Mouse (Mus musculus): Measurements from ENCODE around the gene Idh3b. TPM values are rescaled to one million over a fixed set of nuclear protein-coding genes. Genes with fewer than 3 reads are reported as not detected.

Gene Idh3b
- polyA plus RNA-seq, 1 experiment from 2014 or later, result 160 TPM

GRCm38 (mm10) chr2:130293009-130293408 is 8.7 kb upstream of the Idh3b start:
- H3K27me3 ChIP-seq, result peaks cover 7% of the 10 kb centered on the region; the same call in 1 of the 2 replicates
- H3K4me2 ChIP-seq (replicated peaks), result peak overlapping the region; percentile 85; the same call in 1 of the 2 replicates
- no peak overlapping the region for H3K4me3 ChIP-seq (replicated peaks)
- no peaks in the 10 kb centered on the region for H3K9me3 ChIP-seq (replicated peaks)
- no peak overlapping the region for H3K27ac ChIP-seq (replicated peaks)
- no peaks in the 10 kb centered on the region for H3K36me3 ChIP-seq
- H3K9ac ChIP-seq, result no peak overlapping the region
- no peak for ATAC-seq (ENCODE audit: insufficient number of reproducible peaks, low FRiP score, low TSS enrichment, low read depth)
- H3K4me1 ChIP-seq, result peaks cover 39% of the 10 kb centered on the region
- WGBS, result 53% methylated on average over 3 of the region's 3 CpGs

- H3K9me3 ChIP-seq (replicated peaks), result no peaks in the 10 kb centered on the region
- H3K4me2 ChIP-seq (replicated peaks), result no peak overlapping the region
- WGBS, result 7% methylated on average over 8 of the region's 8 CpGs
- H3K9ac ChIP-seq, result no peak overlapping the region
- ATAC-seq (ENCODE audit: insufficient number of reproducible peaks, low FRiP score, low TSS enrichment, low read depth), result no peak
- no peak overlapping the region for H3K27ac ChIP-seq (replicated peaks)
- H3K36me3 ChIP-seq, result no peaks in the 10 kb centered on the region
- no peak overlapping the region for H3K4me3 ChIP-seq (replicated peaks)
- H3K27me3 ChIP-seq, result peaks cover 6% of the 10 kb centered on the region; the same call in 1 of the 2 replicates
- peaks cover 30% of the 10 kb centered on the region for H3K4me1 ChIP-seq
These were observed 7.1 kb upstream of the Idh3b start for GRCm38 (mm10) chr2:130291434-130291833.

- WGBS, result 47% methylated on average over 4 of the region's 4 CpGs
- Histone ChIP-seq H3K4me2 (replicated peaks) (no peak overlapping the region), H3K27ac (replicated peaks) (no peak overlapping the region), H3K4me1 (peaks cover 18% of the 10 kb centered on the region), H3K27me3 (no peaks in the 10 kb centered on the region), H3K36me3 (no peaks in the 10 kb centered on the region), H3K9ac (no peak overlapping the region), H3K4me3 (replicated peaks) (no peak overlapping the region), H3K9me3 (replicated peaks) (no peaks in the 10 kb centered on the region)
- no peak for ATAC-seq (ENCODE audit: insufficient number of reproducible peaks, low FRiP score, low TSS enrichment, low read depth)
These were observed 4.7 kb upstream of the Idh3b start for GRCm38 (mm10) chr2:130289086-130289485.

- Histone ChIP-seq H3K4me2 (replicated peaks) (no peak overlapping the region), H3K27me3 (no peaks in the 10 kb centered on the region), H3K9ac (no peak overlapping the region), H3K4me1 (peaks cover 28% of the 10 kb centered on the region), H3K36me3 (peaks cover 52% of the 10 kb centered on the region), H3K27ac (replicated peaks) (no peak overlapping the region), H3K9me3 (replicated peaks) (no peaks in the 10 kb centered on the region), H3K4me3 (replicated peaks) (no peak overlapping the region)
- no peak for ATAC-seq (ENCODE audit: insufficient number of reproducible peaks, low FRiP score, low TSS enrichment, low read depth)
- WGBS, result 60% methylated on average over 4 of the region's 4 CpGs
These were observed 3.5 kb downstream of the Idh3b start for GRCm38 (mm10) chr2:130280818-130281217.

GRCm38 (mm10) chr2:130280224-130280623 is 4.1 kb downstream of the Idh3b start:
- H3K4me3 ChIP-seq (replicated peaks), result no peak overlapping the region
- no peak for ATAC-seq (ENCODE audit: insufficient number of reproducible peaks, low FRiP score, low TSS enrichment, low read depth)
- H3K4me2 ChIP-seq (replicated peaks), result no peak overlapping the region
- H3K9ac ChIP-seq, result no peak overlapping the region
- peaks cover 34% of the 10 kb centered on the region for H3K4me1 ChIP-seq
- 61% methylated on average over 7 of the region's 7 CpGs for WGBS
- H3K27me3 ChIP-seq, result no peaks in the 10 kb centered on the region
- no peaks in the 10 kb centered on the region for H3K9me3 ChIP-seq (replicated peaks)
- peaks cover 58% of the 10 kb centered on the region for H3K36me3 ChIP-seq
- H3K27ac ChIP-seq (replicated peaks), result no peak overlapping the region

- Histone ChIP-seq H3K4me3 (replicated peaks) (no peak overlapping the region), H3K36me3 (peaks cover 58% of the 10 kb centered on the region), H3K4me1 (peaks cover 32% of the 10 kb centered on the region), H3K27ac (replicated peaks) (no peak overlapping the region), H3K27me3 (no peaks in the 10 kb centered on the region), H3K9ac (no peak overlapping the region), H3K9me3 (replicated peaks) (no peaks in the 10 kb centered on the region), H3K4me2 (replicated peaks) (no peak overlapping the region)
- 36% methylated on average over 8 of the region's 8 CpGs for WGBS
- ATAC-seq (ENCODE audit: insufficient number of reproducible peaks, low FRiP score, low TSS enrichment, low read depth), result no peak
These were observed 4.7 kb downstream of the Idh3b start for GRCm38 (mm10) chr2:130279600-130280091.

- 35% methylated on average over 6 of the region's 6 CpGs for WGBS
- Histone ChIP-seq H3K36me3 (peaks cover 49% of the 10 kb centered on the region), H3K27me3 (no peaks in the 10 kb centered on the region), H3K9me3 (replicated peaks) (no peaks in the 10 kb centered on the region), H3K4me3 (replicated peaks) (peak overlapping the region; percentile 97), H3K27ac (replicated peaks) (no peak overlapping the region), H3K4me1 (peaks cover 30% of the 10 kb centered on the region), H3K9ac (no peak overlapping the region), H3K4me2 (replicated peaks) (peak overlapping the region; percentile 77)
- no peak for ATAC-seq (ENCODE audit: insufficient number of reproducible peaks, low FRiP score, low TSS enrichment, low read depth)
These were observed 8.7 kb downstream of the Idh3b start for GRCm38 (mm10) chr2:130275649-130276048.

- H3K9me3 ChIP-seq (replicated peaks), result no peaks in the 10 kb centered on the region
- ATAC-seq (ENCODE audit: insufficient number of reproducible peaks, low FRiP score, low TSS enrichment, low read depth), result no peak
- peak overlapping the region; percentile 97 for H3K4me3 ChIP-seq (replicated peaks)
- peak overlapping the region; percentile 77 for H3K4me2 ChIP-seq (replicated peaks)
- H3K9ac ChIP-seq, result peak overlapping the region; percentile 99
- H3K4me1 ChIP-seq, result peaks cover 30% of the 10 kb centered on the region
- WGBS, result under 1% methylated on average over 10 of the region's 10 CpGs
- H3K36me3 ChIP-seq, result peaks cover 41% of the 10 kb centered on the region
- H3K27ac ChIP-seq (replicated peaks), result peak overlapping the region; percentile 95
- H3K27me3 ChIP-seq, result no peaks in the 10 kb centered on the region
These were observed 9.5 kb downstream of the Idh3b start for GRCm38 (mm10) chr2:130274862-130275261.

GRCm38 (mm10) chr2:130274149-130274861 is 10.0 kb downstream of the Idh3b start, which contains the start of gene Nop56:
Gene Nop56 (plus strand): TSS chr2:130274430.
- no peaks in the 10 kb centered on the region for H3K27me3 ChIP-seq
- under 1% methylated on average over 67 of the region's 68 CpGs for WGBS
- H3K9me3 ChIP-seq (replicated peaks), result no peaks in the 10 kb centered on the region

GRCm38 (mm10) chr2:130273732-130274131 is 10.6 kb downstream of the Idh3b start:
- Histone ChIP-seq H3K9me3 (replicated peaks) (no peaks in the 10 kb centered on the region), H3K4me2 (replicated peaks) (peak overlapping the region; percentile 77), H3K4me3 (replicated peaks) (peak overlapping the region; percentile 97), H3K4me1 (peaks cover 30% of the 10 kb centered on the region), H3K27me3 (no peaks in the 10 kb centered on the region), H3K36me3 (peaks cover 34% of the 10 kb centered on the region), H3K9ac (peak overlapping the region; percentile 72), H3K27ac (replicated peaks) (peak overlapping the region; percentile 85)
- no peak for ATAC-seq (ENCODE audit: insufficient number of reproducible peaks, low FRiP score, low TSS enrichment, low read depth)
- under 1% methylated on average over 14 of the region's 14 CpGs for WGBS

More at GRCm38 (mm10) chr2:130274149-130274861, 10.0 kb downstream of the Idh3b start, which contains the start of gene Nop56:
- peaks cover 36% of the 10 kb centered on the region for H3K36me3 ChIP-seq
- peak; percentile 97 for ATAC-seq (ENCODE audit: insufficient number of reproducible peaks, low FRiP score, low TSS enrichment, low read depth)
- peak within 1 kb of the TSS; percentile 95 for H3K27ac ChIP-seq (replicated peaks)
- H3K4me3 ChIP-seq (replicated peaks), result peak within 1 kb of the TSS; percentile 97
- peak within 1 kb of the TSS; percentile 99 for H3K9ac ChIP-seq
- H3K4me2 ChIP-seq (replicated peaks), result peak within 1 kb of the TSS; percentile 77
- peaks cover 30% of the 10 kb centered on the region for H3K4me1 ChIP-seq

GRCm38 (mm10) chr2:130268074-130268473 is 16.3 kb downstream of the Idh3b start:
- Histone ChIP-seq H3K4me3 (replicated peaks) (no peak overlapping the region), H3K9me3 (replicated peaks) (no peaks in the 10 kb centered on the region), H3K36me3 (no peaks in the 10 kb centered on the region), H3K4me1 (0 out of 2 replicates have a peak, but pooled peaks cover under 1% of the 10 kb centered on the region), H3K27me3 (no peaks in the 10 kb centered on the region), H3K9ac (no peak overlapping the region), H3K4me2 (replicated peaks) (no peak overlapping the region), H3K27ac (replicated peaks) (no peak overlapping the region)
- WGBS, result 65% methylated on average over 7 of the region's 7 CpGs
- no peak for ATAC-seq (ENCODE audit: insufficient number of reproducible peaks, low FRiP score, low TSS enrichment, low read depth)

All from embryonic facial prominence, embryonic 15.5 days (tissue).